Mouse (Mus musculus) embryo, embryonic 9.5 days (tissue): ENCODE measurements around the gene Pald1.
A peak's percentile ranks its signal among the peaks of the same experiment; 100 is the strongest.

ENCODE experiments used
- DNase-seq: peaks from one replicate; pipeline ENCODE4 v3.0.0-alpha.2; 2017; ENCODE audit errors: extremely low spot score

Gene Pald1

GRCm38 (mm10) chr10:61370273-61370979 is 12.9 kb downstream of the Pald1 start:
- DNase-seq, result peak; percentile 43

- no peak for DNase-seq
Measured at GRCm38 (mm10) chr10:61369755-61370154, 13.6 kb downstream of the Pald1 start.

- no peak for DNase-seq
Measured at GRCm38 (mm10) chr10:61365902-61366301, 17.4 kb downstream of the Pald1 start.

- DNase-seq, result no peak
Measured at GRCm38 (mm10) chr10:61364431-61364830, 18.9 kb downstream of the Pald1 start.

GRCm38 (mm10) chr10:61362992-61363391 is 20.3 kb downstream of the Pald1 start:
- DNase-seq, result no peak

DNA sequence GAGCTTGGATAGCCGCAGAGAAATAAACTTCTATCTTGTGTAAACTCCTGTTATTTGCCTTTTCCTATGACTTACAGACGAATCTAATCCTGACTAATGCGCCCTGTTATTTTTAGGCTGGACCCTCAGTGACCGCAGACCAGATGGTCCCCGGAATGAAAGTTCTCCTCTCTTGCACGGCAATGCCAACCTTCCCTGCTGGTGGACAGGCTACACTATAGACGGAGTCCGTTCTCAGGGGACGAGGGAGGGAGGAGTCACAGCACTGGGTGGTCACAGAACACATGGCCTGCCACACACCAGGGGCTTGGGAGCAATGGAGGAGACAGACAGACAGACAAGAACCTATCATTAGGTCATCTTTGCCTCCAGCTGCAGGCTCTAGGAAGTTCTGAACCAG is 20.8 kb downstream of the Pald1 start:
- DNase-seq, result no peak

DNA sequence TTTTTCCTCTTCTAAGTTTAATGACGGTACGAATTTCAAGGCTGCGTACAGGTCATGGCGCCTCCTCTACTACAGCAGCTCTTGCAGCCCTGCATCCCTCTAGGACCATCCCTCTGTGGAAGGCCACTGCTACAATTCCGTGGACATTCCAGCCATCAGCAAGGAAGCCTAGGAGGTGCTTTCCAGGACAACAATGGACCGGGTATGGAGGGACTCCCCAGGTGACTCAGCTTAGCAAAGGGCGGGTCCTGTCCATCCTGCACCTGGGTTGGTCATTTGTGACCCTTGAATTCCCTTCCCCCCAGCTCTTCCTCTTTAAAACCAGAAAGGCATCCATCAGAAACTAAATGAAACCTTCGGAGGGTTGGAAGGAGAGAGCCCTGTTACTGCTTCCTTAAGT is 22.7 kb downstream of the Pald1 start:
- no peak for DNase-seq

GRCm38 (mm10) chr10:61359411-61359810 is 23.9 kb downstream of the Pald1 start:
- no peak for DNase-seq

DNA sequence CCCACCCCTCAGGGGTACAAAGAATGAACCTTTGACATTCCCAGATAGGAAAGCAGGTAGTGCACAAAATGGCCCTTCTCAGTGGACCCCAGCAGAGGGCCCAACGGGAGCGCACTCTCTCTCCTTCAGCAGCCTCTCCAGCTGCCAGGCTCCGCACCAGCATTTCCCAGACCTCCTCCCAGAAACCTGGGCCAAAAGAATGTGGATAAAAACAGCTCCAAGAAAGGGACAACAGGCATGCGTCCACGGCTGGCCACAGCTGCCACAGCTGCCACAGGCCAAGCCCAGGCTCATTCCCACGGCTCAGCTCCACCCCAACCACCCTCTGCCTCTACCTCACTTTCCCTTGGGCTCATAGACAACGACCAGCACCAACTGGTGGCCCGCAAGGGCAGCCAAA is 25.7 kb downstream of the Pald1 start:
- no peak for DNase-seq

DNA sequence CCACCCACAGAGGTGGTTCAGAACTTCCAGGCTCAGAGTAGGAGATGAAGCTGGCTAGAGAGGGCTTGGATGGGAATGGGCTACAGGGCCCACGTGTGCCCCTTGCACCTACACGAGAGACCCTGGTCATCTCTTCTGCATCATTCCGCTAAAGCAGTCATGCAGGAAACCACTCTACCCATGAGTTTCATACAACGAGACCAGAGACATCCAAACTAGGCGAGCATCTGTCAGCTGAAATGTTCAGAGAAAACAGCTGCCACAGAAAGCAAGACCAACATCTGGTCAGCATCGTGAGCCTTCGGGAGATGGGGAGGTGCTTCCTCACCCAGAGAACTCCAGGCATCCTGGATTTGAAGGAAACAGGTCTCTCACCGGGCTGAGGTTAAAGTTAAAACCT is 26.8 kb downstream of the Pald1 start:
- DNase-seq, result no peak

DNA sequence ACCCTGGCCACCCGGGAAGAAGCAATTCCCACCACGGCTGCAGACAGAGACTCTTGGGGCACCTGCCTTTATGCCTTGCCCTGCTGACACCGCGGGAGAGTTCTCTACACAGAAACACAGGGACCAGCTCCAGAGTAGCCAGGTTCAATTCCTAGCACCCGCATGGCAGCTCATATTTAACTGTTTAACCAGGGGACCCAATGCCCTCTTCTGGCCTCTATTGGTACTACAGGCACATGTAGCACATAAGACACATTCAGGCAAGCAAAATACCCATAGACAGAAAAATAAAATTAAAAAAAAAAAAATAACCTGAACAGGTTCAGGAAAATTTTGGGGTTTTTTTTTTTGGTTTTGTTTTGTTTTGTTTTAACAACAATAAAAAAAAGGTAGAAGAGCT is 27.2 kb downstream of the Pald1 start:
- DNase-seq, result no peak

- no peak for DNase-seq
Measured at GRCm38 (mm10) chr10:61355611-61356010, 27.7 kb downstream of the Pald1 start.

GRCm38 (mm10) chr10:61351216-61351615 is 32.1 kb downstream of the Pald1 start:
- DNase-seq, result no peak

DNA sequence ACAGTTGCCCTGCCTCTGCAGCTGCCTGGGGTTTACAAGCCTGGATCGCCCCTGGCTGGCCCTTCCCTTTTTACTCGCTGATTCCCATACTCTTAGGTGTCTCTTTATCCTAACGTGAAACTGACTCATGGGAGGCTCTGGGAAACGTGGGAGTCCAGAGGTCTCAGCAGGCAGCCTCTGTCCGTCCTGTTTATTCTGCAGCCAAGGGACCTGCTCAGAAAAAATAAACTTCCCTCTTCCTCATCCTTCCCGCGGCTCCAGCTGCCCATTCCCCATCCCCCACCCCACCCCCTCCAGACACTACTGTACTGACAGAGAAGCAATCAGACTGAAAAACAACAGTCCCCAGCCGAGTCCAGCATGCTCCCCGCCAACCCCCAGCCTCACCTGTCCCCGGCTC is 37.0 kb downstream of the Pald1 start:
- no peak for DNase-seq

GRCm38 (mm10) chr10:61345179-61345578 is 38.2 kb downstream of the Pald1 start:
- DNase-seq, result no peak

DNA sequence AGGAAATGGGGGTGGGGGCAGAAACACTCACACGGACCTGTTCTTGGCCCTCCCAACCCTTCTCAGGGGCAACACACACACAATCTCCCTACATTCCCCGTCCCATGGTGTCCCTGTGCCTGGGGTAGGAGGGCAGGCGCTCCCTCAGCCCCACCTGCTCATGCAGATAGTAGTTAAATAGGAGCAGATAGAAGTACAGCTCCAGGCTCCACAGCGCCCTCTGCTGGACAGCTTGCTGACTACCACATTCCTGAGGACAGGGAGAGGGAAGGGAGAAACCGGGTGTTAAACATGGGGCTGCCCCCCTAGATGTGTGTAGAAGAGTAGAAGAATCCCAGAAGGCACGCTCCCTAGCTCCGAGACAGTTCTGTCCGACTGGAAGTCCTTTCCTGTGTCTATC is 39.4 kb downstream of the Pald1 start:
- peak; percentile 62 for DNase-seq

DNA sequence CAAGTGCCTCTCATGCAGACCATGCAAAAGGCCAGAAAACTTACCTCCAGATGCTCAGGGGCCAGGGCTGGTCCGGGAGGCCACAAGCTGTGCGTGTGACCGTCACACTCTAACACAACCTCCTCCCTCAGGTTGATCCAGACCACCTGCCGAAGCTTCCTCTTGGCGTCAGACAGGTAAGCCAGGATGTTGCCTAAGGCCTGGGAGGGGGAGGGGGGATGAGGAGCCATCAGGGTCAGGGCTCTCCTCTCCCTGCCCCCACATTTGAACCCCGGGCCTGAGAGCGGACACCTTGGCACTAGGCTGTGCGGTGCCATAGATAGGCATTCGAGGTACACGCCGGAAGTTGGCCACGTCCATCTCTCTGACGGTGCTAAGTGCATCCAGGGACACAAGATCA is 40.6 kb downstream of the Pald1 start:
- no peak for DNase-seq

DNA sequence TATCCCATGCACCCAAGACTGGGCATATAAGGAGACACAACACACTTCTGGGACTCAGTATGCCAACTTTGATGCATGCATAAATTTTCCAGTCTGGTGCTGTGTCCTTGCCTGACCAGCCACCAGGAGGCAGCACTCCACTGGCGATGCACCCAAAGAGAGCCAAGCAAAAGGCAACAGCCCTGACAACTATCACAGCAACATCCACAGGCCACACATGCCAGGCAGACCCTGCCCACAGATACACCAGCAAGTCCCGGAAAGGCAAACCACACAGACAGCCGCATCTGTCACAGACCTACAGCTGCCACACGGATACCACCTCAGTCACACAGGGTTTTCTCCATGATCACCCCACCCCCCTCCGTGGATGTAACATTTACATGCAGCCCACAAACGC is 41.8 kb downstream of the Pald1 start:
- DNase-seq, result peak; percentile 63

DNA sequence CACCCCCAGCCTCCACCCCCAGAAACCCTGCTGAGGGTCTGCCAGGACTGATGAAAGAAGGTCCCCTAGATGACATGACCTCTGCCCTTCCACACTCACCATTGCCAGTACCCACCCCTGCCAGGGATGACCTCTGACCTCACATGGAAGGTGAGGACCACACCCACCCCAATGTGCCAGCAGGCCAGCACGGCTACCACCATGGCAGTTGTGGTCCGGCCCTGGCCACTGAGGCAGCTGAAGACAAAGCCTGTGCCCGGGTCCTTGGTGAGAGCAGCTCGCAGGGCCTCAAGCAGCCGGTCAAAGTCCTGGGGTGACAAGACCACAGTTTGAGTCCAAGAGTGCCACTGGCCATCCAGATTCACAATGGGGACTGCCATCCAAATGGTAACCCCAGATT is 42.3 kb downstream of the Pald1 start:
- no peak for DNase-seq

- DNase-seq, result no peak
Measured at GRCm38 (mm10) chr10:61340247-61340646, 43.1 kb downstream of the Pald1 start.

GRCm38 (mm10) chr10:61339216-61339615 is 44.1 kb downstream of the Pald1 start:
- no peak for DNase-seq

DNA sequence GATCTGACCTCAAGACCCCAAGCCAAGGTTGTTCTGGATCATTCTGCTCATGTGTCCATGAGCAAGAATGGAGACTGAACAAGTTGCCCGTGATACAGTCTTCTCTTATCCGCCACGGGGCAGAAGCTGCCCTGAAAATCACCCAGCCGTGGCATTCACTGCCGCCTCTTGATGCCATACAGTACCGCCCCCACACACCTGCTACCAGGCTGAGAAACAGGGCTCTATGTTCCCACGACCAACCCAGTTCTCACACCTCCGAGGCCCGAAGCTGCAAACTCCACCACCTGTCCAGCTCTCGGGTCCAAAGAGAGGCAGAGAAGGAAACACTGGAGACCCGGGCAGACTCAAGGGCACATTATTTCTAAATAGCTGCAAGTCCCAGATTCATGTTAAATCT is 45.7 kb downstream of the Pald1 start:
- no peak for DNase-seq

DNA sequence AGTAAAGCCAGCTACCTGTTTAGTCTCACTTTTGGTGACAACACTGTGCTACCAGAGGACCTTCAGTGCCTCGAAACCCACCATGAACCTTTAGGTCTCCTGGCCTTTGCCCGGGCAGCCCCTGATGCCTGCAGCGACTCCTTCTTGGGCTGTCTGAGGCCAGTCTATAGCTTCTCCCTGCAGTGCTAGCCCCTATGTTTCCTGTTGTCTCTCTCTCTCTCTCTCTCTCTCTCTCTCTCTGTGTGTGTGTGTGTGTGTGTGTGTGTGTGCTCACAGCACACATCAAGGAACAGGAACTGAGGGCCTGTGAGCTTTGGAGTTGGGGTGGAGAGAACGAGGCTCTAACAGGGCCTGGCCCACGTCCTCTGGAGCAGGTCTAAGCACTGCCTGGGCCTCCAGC is 46.7 kb downstream of the Pald1 start:
- DNase-seq, result no peak

GRCm38 (mm10) chr10:61336137-61336536 is 47.2 kb downstream of the Pald1 start:
- DNase-seq, result peak; percentile 78
